29 mouse cellular contexts compared by ENCODE assay signal in the genomic region with DNA sequence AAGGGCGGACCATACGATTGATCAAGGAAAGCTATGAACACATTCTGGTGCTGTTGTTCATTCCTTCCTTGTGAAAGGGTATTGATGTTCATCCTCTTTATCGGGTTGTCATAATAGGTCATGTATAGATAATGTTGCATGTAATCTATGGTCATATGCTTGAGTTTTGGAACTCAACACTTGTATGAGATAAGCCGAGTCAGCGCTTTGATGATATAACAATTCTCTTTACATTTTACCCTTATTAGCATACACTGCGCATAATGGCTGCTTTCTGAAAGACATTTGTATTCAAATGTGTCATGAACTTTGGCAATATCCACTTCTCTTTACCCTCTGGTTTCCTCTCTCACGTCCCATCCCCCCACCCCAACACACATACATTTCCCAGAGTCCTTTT.
"Had no signal": no experiment of that assay in that cellular context is flagged by ENCODE, and none has a peak within 500 bp of the region (broad histone marks: within the 10 kb centered on the region; RNA-seq: fewer than 3 reads in every experiment).

No protein-coding gene starts in this region.

- H3K27me3 ChIP-seq: limb, embryonic 12.5 days; limb, embryonic 13.5 days; limb, embryonic 15.5 days; liver, embryonic 12.5 days; liver, embryonic 13.5 days; liver, embryonic 15.5 days; lung, embryonic 15.5 days; megakaryocyte, embryonic 14.5 days; midbrain, embryonic 12.5 days; midbrain, embryonic 13.5 days; midbrain, embryonic 15.5 days had no signal

- H3K27ac ChIP-seq: limb, embryonic 10.5 days; limb, embryonic 12.5 days; limb, embryonic 13.5 days; limb, embryonic 15.5 days; liver, embryonic 12.5 days; liver, embryonic 13.5 days; liver, embryonic 14.5 days; liver, embryonic 15.5 days; lung, embryonic 15.5 days; macrophage; midbrain, embryonic 10.5 days; midbrain, embryonic 12.5 days; midbrain, embryonic 13.5 days; midbrain, embryonic 15.5 days had no signal

- H3K36me3 ChIP-seq: limb, embryonic 10.5 days; limb, embryonic 12.5 days; limb, embryonic 13.5 days; limb, embryonic 15.5 days; liver, embryonic 12.5 days; liver, embryonic 13.5 days; liver, embryonic 15.5 days; lung, embryonic 15.5 days; midbrain, embryonic 10.5 days; midbrain, embryonic 12.5 days; midbrain, embryonic 13.5 days; midbrain, embryonic 15.5 days had no signal

- H3K4me1 ChIP-seq: limb, embryonic 10.5 days; liver, embryonic 12.5 days; liver, embryonic 13.5 days; liver, embryonic 15.5 days; lung, embryonic 15.5 days; megakaryocyte, embryonic 14.5 days; midbrain, embryonic 10.5 days; midbrain, embryonic 12.5 days; midbrain, embryonic 13.5 days; midbrain, embryonic 15.5 days had no signal

- H3K9me3 ChIP-seq: limb, embryonic 10.5 days; limb, embryonic 12.5 days; limb, embryonic 13.5 days; limb, embryonic 15.5 days; liver, embryonic 12.5 days; liver, embryonic 13.5 days; liver, embryonic 15.5 days; lung, embryonic 15.5 days; midbrain, embryonic 12.5 days; midbrain, embryonic 13.5 days; midbrain, embryonic 15.5 days had no signal

- H3K4me3 ChIP-seq: limb, embryonic 10.5 days; limb, embryonic 12.5 days; limb, embryonic 13.5 days; limb, embryonic 15.5 days; liver, embryonic 12.5 days; liver, embryonic 13.5 days; liver, embryonic 15.5 days; lung, embryonic 15.5 days; megakaryocyte, embryonic 14.5 days; midbrain, embryonic 10.5 days; midbrain, embryonic 12.5 days; midbrain, embryonic 13.5 days; midbrain, embryonic 15.5 days; myocyte had no signal

- H3K9ac ChIP-seq: limb, embryonic 12.5 days; limb, embryonic 13.5 days; limb, embryonic 15.5 days; liver, embryonic 12.5 days; liver, embryonic 13.5 days; liver, embryonic 14.5 days; liver, embryonic 15.5 days; liver, postnatal 0 days; lung, embryonic 14.5 days; lung, embryonic 15.5 days; midbrain, embryonic 12.5 days; midbrain, embryonic 13.5 days; midbrain, embryonic 15.5 days had no signal

- H3K4me2 ChIP-seq: limb, embryonic 12.5 days; limb, embryonic 13.5 days; limb, embryonic 15.5 days; liver, embryonic 11.5 days; liver, embryonic 12.5 days; liver, embryonic 13.5 days; liver, embryonic 15.5 days; lung, embryonic 14.5 days; lung, embryonic 15.5 days; midbrain, embryonic 11.5 days; midbrain, embryonic 12.5 days; midbrain, embryonic 13.5 days; midbrain, embryonic 15.5 days had no signal

- DNase-seq: left cerebral cortex, postnatal 4 days; liver; liver, embryonic 13.5 days; liver, postnatal 0 days; lung, adult 18-20 months; lung, adult 2 months; lung, embryonic 14.5 days; lung, postnatal 10 days; lung, postnatal 14 days; lung, postnatal 36 days; lung, postnatal 4 days; midbrain, embryonic 14.5 days had no signal
